Mouse (Mus musculus) 416B (cell line): ENCODE measurements at regions not wholly inside any gene's neighbourhood (a gene's known extent, or its start where the extent isn't known, plus 50 kb on each side); places are given as distances from the start of the nearest gene placed in this dataset.
"Not testable (repeated sequence)": the region's sequence is repeated elsewhere in the genome, so short reads cannot be mapped to it uniquely, and the experiment has no call there.

Source experiments
- DNase-seq: peaks from one replicate; pipeline ENCODE4 v3.0.0; 2011; ENCODE audit warnings: low read depth

- DNase-seq = no peak
Observed at GRCm38 (mm10) chr13:111860931-111861330, 52.1 kb upstream of the Map3k1 start.

GRCm38 (mm10) chr13:111862316-111862715, 53.5 kb upstream of the Map3k1 start:
- no peak for DNase-seq

GRCm38 (mm10) chr13:111865956-111866355, 57.2 kb upstream of the Map3k1 start:
- no peak for DNase-seq

GRCm38 (mm10) chr13:111867261-111867660, 58.5 kb upstream of the Map3k1 start:
- no peak for DNase-seq

GRCm38 (mm10) chr13:111867763-111868725, 59.3 kb upstream of the Map3k1 start:
- no peak for DNase-seq

- no peak for DNase-seq
Observed at GRCm38 (mm10) chr13:111868947-111869346, 60.2 kb upstream of the Map3k1 start.

GRCm38 (mm10) chr13:111869771-111870437, 61.1 kb upstream of the Map3k1 start:
- DNase-seq = no peak

GRCm38 (mm10) chr13:111870505-111870904, 61.7 kb upstream of the Map3k1 start:
- DNase-seq = no peak

GRCm38 (mm10) chr13:111871672-111872410, 63.0 kb upstream of the Map3k1 start:
- DNase-seq = no peak

GRCm38 (mm10) chr13:111874330-111874729, 65.5 kb upstream of the Map3k1 start:
- DNase-seq = no peak

- DNase-seq = no peak
Observed at GRCm38 (mm10) chr13:111876404-111876803, 67.6 kb upstream of the Map3k1 start.

- no peak for DNase-seq
Observed at GRCm38 (mm10) chr13:111876847-111877246, 68.1 kb upstream of the Map3k1 start.

GRCm38 (mm10) chr13:111883768-111884566, 75.2 kb upstream of the Map3k1 start:
- DNase-seq = not testable (repeated sequence)

GRCm38 (mm10) chr13:111890792-111891191, 82.0 kb upstream of the Map3k1 start:
- no peak for DNase-seq

GRCm38 (mm10) chr13:111892141-111892540, 83.3 kb upstream of the Map3k1 start:
- DNase-seq = no peak

- DNase-seq = no peak
Observed at GRCm38 (mm10) chr13:111893221-111893713, 84.5 kb upstream of the Map3k1 start.

GRCm38 (mm10) chr13:111894804-111895478, 86.1 kb upstream of the Map3k1 start:
- DNase-seq = no peak

GRCm38 (mm10) chr13:111896279-111896678, 87.5 kb upstream of the Map3k1 start:
- DNase-seq = no peak

- DNase-seq = no peak
Observed at GRCm38 (mm10) chr13:111903361-111903760, 94.6 kb upstream of the Map3k1 start.

- DNase-seq = no peak
Observed at GRCm38 (mm10) chr13:111903931-111904330, 95.1 kb upstream of the Map3k1 start.
